In genomic region chr13:91102238-91102637, GRCm38 (mm10) we compare ENCODE assay signal across 21 mouse cellular contexts.
A peak's percentile ranks its signal among the peaks of the same experiment; 100 is the strongest.
DNase-seq lines count a peak whose midpoint lies in the region; ATAC-seq and TF ChIP-seq lines count a peak whose summit lies in the region.
"Had no signal": no experiment of that assay in that cellular context is flagged by ENCODE, and none has a peak within 500 bp of the region (broad histone marks: within the 10 kb centered on the region; RNA-seq: fewer than 3 reads in every experiment).

No protein-coding gene starts in this region.

- no peaks in the 10 kb centered on the region for H3K36me3 ChIP-seq in forebrain, postnatal 0 days (ENCODE audit: insufficient read depth)
- no peaks in the 10 kb centered on the region for H3K36me3 ChIP-seq in forebrain, embryonic 11.5 days (ENCODE audit: control insufficient read depth, insufficient read depth, low read length)
- no peaks in the 10 kb centered on the region for H3K36me3 ChIP-seq in kidney, postnatal 0 days (ENCODE audit: insufficient read depth, low read length)
- H3K36me3 ChIP-seq in megakaryocyte, embryonic 14.5 days (replicated peaks; ENCODE audit: low read length) = no peaks in the 10 kb centered on the region
- H3K36me3 ChIP-seq in stomach, postnatal 0 days (ENCODE audit: control insufficient read depth, insufficient read depth, low read length) = no peaks in the 10 kb centered on the region
- H3K36me3 ChIP-seq: embryonic facial prominence, embryonic 15.5 days; hindbrain, embryonic 15.5 days; limb, embryonic 13.5 days; midbrain, embryonic 13.5 days; neural tube, embryonic 15.5 days had no signal

- no peaks in the 10 kb centered on the region for H3K9me3 ChIP-seq in forebrain, postnatal 0 days (ENCODE audit: low read length)
- H3K9me3 ChIP-seq in forebrain, embryonic 11.5 days (ENCODE audit: control insufficient read depth, low read length) = no peaks in the 10 kb centered on the region
- H3K9me3 ChIP-seq in kidney, postnatal 0 days (replicated peaks; ENCODE audit: low read length) = no peaks in the 10 kb centered on the region
- 0 out of 2 replicates have a peak, but pooled peaks cover 2% of the 10 kb centered on the region for H3K9me3 ChIP-seq in megakaryocyte, embryonic 14.5 days
- H3K9me3 ChIP-seq in stomach, postnatal 0 days (ENCODE audit: control insufficient read depth, low read length) = no peaks in the 10 kb centered on the region
- H3K9me3 ChIP-seq: embryonic facial prominence, embryonic 15.5 days; hindbrain, embryonic 15.5 days; limb, embryonic 13.5 days; midbrain, embryonic 13.5 days; neural tube, embryonic 15.5 days had no signal

- H3K4me1 ChIP-seq in forebrain, postnatal 0 days (ENCODE audit: insufficient read depth) = no peaks in the 10 kb centered on the region
- H3K4me1 ChIP-seq in forebrain, embryonic 11.5 days (replicated peaks; ENCODE audit: control insufficient read depth, insufficient read depth, low read length) = no peaks in the 10 kb centered on the region
- no peaks in the 10 kb centered on the region for H3K4me1 ChIP-seq in kidney, postnatal 0 days (replicated peaks; ENCODE audit: insufficient read depth, low read length)
- H3K4me1 ChIP-seq in megakaryocyte, embryonic 14.5 days = peaks cover 3% of the 10 kb centered on the region; the same call in 1 of the 2 replicates
- no peaks in the 10 kb centered on the region for H3K4me1 ChIP-seq in stomach, postnatal 0 days (replicated peaks; ENCODE audit: control insufficient read depth, insufficient read depth)
- H3K4me1 ChIP-seq: embryonic facial prominence, embryonic 15.5 days; hindbrain, embryonic 15.5 days; limb, embryonic 13.5 days; midbrain, embryonic 13.5 days; neural tube, embryonic 15.5 days had no signal

- TF ChIP-seq EP300 in stomach, postnatal 0 days (optimal IDR thresholded peaks at IDR 0.05) = no peak

- 84% methylated on average over 3 of the region's 3 CpGs for WGBS in forebrain, postnatal 0 days
- WGBS in forebrain, embryonic 11.5 days = 86% methylated on average over 3 of the region's 3 CpGs
- 85% methylated on average over 3 of the region's 3 CpGs for WGBS in kidney, postnatal 0 days
- WGBS in stomach, postnatal 0 days = 85% methylated on average over 3 of the region's 3 CpGs

- no peak overlapping the region for H3K4me2 ChIP-seq in forebrain, postnatal 0 days (ENCODE audit: low read depth)
- no peak overlapping the region for H3K4me2 ChIP-seq in forebrain, embryonic 11.5 days (ENCODE audit: low read depth, low read length, severe bottlenecking)
- H3K4me2 ChIP-seq in kidney, postnatal 0 days (ENCODE audit: low read length) = no peak overlapping the region
- no peak overlapping the region for H3K4me2 ChIP-seq in stomach, postnatal 0 days (replicated peaks; ENCODE audit: low read depth)
- H3K4me2 ChIP-seq: embryonic facial prominence, embryonic 15.5 days; hindbrain, embryonic 15.5 days; limb, embryonic 13.5 days; midbrain, embryonic 13.5 days; neural tube, embryonic 15.5 days had no signal

- 0 out of 2 replicates have a peak, but pooled peaks have one; percentile 12 for TF ChIP-seq CTCF in forebrain, postnatal 0 days (IDR thresholded peaks at IDR 0.05; ENCODE audit: low read depth)
- TF ChIP-seq CTCF in kidney, postnatal 0 days (IDR thresholded peaks at IDR 0.05; ENCODE audit: low read depth) = peak; percentile 54
- TF ChIP-seq CTCF in stomach, postnatal 0 days (IDR thresholded peaks at IDR 0.05; ENCODE audit: low read depth) = peak; percentile 47

- no peaks in the 10 kb centered on the region for H3K27me3 ChIP-seq in forebrain, postnatal 0 days (ENCODE audit: insufficient read depth, low read length)
- no peaks in the 10 kb centered on the region for H3K27me3 ChIP-seq in forebrain, embryonic 11.5 days (ENCODE audit: control insufficient read depth, insufficient read depth, low read length)
- H3K27me3 ChIP-seq in kidney, postnatal 0 days (ENCODE audit: insufficient read depth, low read length) = no peaks in the 10 kb centered on the region
- H3K27me3 ChIP-seq in megakaryocyte, embryonic 14.5 days (replicated peaks) = no peaks in the 10 kb centered on the region
- no peaks in the 10 kb centered on the region for H3K27me3 ChIP-seq in stomach, postnatal 0 days (ENCODE audit: control insufficient read depth, insufficient read depth, low read length)
- H3K27me3 ChIP-seq: embryonic facial prominence, embryonic 15.5 days; hindbrain, embryonic 15.5 days; limb, embryonic 13.5 days; midbrain, embryonic 13.5 days; neural tube, embryonic 15.5 days had no signal

- H3K9ac ChIP-seq in forebrain, postnatal 0 days = no peak overlapping the region
- no peak overlapping the region for H3K9ac ChIP-seq in forebrain, embryonic 11.5 days (ENCODE audit: low read length)
- H3K9ac ChIP-seq in kidney, postnatal 0 days (ENCODE audit: low read depth, low read length) = no peak overlapping the region
- no peak overlapping the region for H3K9ac ChIP-seq in stomach, postnatal 0 days (ENCODE audit: low read length)
- H3K9ac ChIP-seq: embryonic facial prominence, embryonic 15.5 days; hindbrain, embryonic 15.5 days; limb, embryonic 13.5 days; midbrain, embryonic 13.5 days; neural tube, embryonic 15.5 days had no signal

- no peak for DNase-seq in forebrain, postnatal 0 days
- no peak for DNase-seq in forebrain, embryonic 11.5 days (ENCODE audit: low spot score)
- DNase-seq in kidney, postnatal 0 days (ENCODE audit: low spot score) = no peak
- no peak for DNase-seq in kidney, postnatal 25 days
- DNase-seq in stomach, postnatal 0 days (ENCODE audit: low spot score) = no peak
- DNase-seq in T-cell, adult 2 months (ENCODE audit: low spot score) = no peak
- DNase-seq: adrenal gland, postnatal 25 days; cerebellum, adult 18-20 months; cerebellum, postnatal 25 days; heart, postnatal 4 days; kidney, adult 18-20 months; kidney, postnatal 36 days; lung, postnatal 4 days; thymus, postnatal 36 days had no signal

- H3K27ac ChIP-seq in forebrain, postnatal 0 days (ENCODE audit: low read depth, low read length) = no peak overlapping the region
- H3K27ac ChIP-seq in forebrain, embryonic 11.5 days (ENCODE audit: low read depth, low read length) = no peak overlapping the region
- no peak overlapping the region for H3K27ac ChIP-seq in kidney, postnatal 0 days
- no peak overlapping the region for H3K27ac ChIP-seq in stomach, postnatal 0 days (replicated peaks)
- H3K27ac ChIP-seq: embryonic facial prominence, embryonic 15.5 days; hindbrain, embryonic 15.5 days; limb, embryonic 13.5 days; midbrain, embryonic 13.5 days; neural tube, embryonic 15.5 days had no signal

- H3K4me3 ChIP-seq in forebrain, postnatal 0 days (ENCODE audit: low read depth, low read length) = no peak overlapping the region
- no peak overlapping the region for H3K4me3 ChIP-seq in forebrain, embryonic 11.5 days (ENCODE audit: low read depth, low read length)
- H3K4me3 ChIP-seq in kidney, postnatal 0 days (replicated peaks; ENCODE audit: low read depth, low read length) = no peak overlapping the region
- peak overlapping the region; percentile 64 for H3K4me3 ChIP-seq in megakaryocyte, embryonic 14.5 days (replicated peaks)
- no peak overlapping the region for H3K4me3 ChIP-seq in stomach, postnatal 0 days (ENCODE audit: low read depth, low read length)
- H3K4me3 ChIP-seq: embryonic facial prominence, embryonic 15.5 days; hindbrain, embryonic 15.5 days; limb, embryonic 13.5 days; midbrain, embryonic 13.5 days; neural tube, embryonic 15.5 days had no signal

- ATAC-seq in forebrain, postnatal 0 days = no peak
- no peak for ATAC-seq in forebrain, embryonic 11.5 days (replicated peaks; ENCODE audit: low FRiP score)
- ATAC-seq in kidney, postnatal 0 days (replicated peaks; ENCODE audit: low FRiP score, low read depth) = no peak
- no peak for ATAC-seq in megakaryocyte, adult 5-6 weeks (ENCODE audit: poor library complexity, severe bottlenecking)
- no peak for ATAC-seq in stomach, postnatal 0 days (ENCODE audit: low FRiP score, low TSS enrichment)
- ATAC-seq: midbrain, embryonic 13.5 days had no signal
